Mouse (Mus musculus) frontal cortex, postnatal 36 days (tissue): ENCODE measurements at regions not wholly inside any gene's neighbourhood (a gene's known extent, or its start where the extent isn't known, plus 50 kb on each side); places are given as distances from the start of the nearest gene placed in this dataset.

Experiments used
- DNase-seq, 2 experiments: peaks; one replicate each; pipeline ENCODE4 v3.0.0; 2022; ENCODE audit warnings: low spot score in 2 of 2

GRCm38 (mm10) chr14:99712624-99713023, 414.1 kb downstream of the Klf5 start:
- DNase-seq: peak; percentile 19 to 40

GRCm38 (mm10) chr14:99713069-99713830, 414.8 kb downstream of the Klf5 start:
- no peak for DNase-seq

GRCm38 (mm10) chr14:99733474-99734199, 435.1 kb downstream of the Klf5 start:
- peak in 1 of 2 experiments; percentile 26 for DNase-seq

GRCm38 (mm10) chr14:99734200-99734567, 435.7 kb downstream of the Klf5 start:
- DNase-seq: no peak

- DNase-seq: peak; percentile 30 to 59
Observed at GRCm38 (mm10) chr14:99743625-99744297, 445.3 kb downstream of the Klf5 start.

GRCm38 (mm10) chr14:99745209-99745608, 446.7 kb downstream of the Klf5 start:
- DNase-seq: no peak

GRCm38 (mm10) chr14:99748166-99748565, 449.7 kb downstream of the Klf5 start:
- peak in 1 of 2 experiments; percentile 41 for DNase-seq

- DNase-seq: no peak
Observed at GRCm38 (mm10) chr14:99749308-99750305, 451.1 kb downstream of the Klf5 start.

- no peak for DNase-seq
Observed at GRCm38 (mm10) chr14:99758045-99758444, 459.6 kb downstream of the Klf5 start.

- no peak for DNase-seq
Observed at GRCm38 (mm10) chr14:99763336-99763735, 464.8 kb downstream of the Klf5 start.

GRCm38 (mm10) chr14:99771009-99771408, 472.5 kb downstream of the Klf5 start:
- no peak for DNase-seq

GRCm38 (mm10) chr14:99772774-99773423, 474.4 kb downstream of the Klf5 start:
- no peak for DNase-seq

GRCm38 (mm10) chr14:99778477-99778876, 480.0 kb downstream of the Klf5 start:
- DNase-seq: no peak

- no peak for DNase-seq
Observed at GRCm38 (mm10) chr14:99778957-99779356, 480.5 kb downstream of the Klf5 start.

GRCm38 (mm10) chr14:99783646-99784045, 485.2 kb downstream of the Klf5 start:
- DNase-seq: no peak

- DNase-seq: no peak
Observed at GRCm38 (mm10) chr14:99785106-99785505, 486.6 kb downstream of the Klf5 start.

- DNase-seq: no peak
Observed at GRCm38 (mm10) chr14:99786367-99786766, 487.9 kb downstream of the Klf5 start.

- no peak for DNase-seq
Observed at GRCm38 (mm10) chr14:99788185-99788584, 489.7 kb downstream of the Klf5 start.

GRCm38 (mm10) chr14:99796293-99796692, 488.2 kb downstream of the Klf12 start:
- no peak for DNase-seq

- DNase-seq: no peak
Observed at GRCm38 (mm10) chr14:99806052-99806451, 478.4 kb downstream of the Klf12 start.

GRCm38 (mm10) chr14:99806599-99806998, 477.9 kb downstream of the Klf12 start:
- DNase-seq: no peak
